Mouse (Mus musculus): ENCODE data around the gene Ampd3.

The Ampd3 gene

GRCm38 (mm10) chr7:110834522-110834921 is 66.5 kb downstream of the Ampd3 start:
- no peak for DNase-seq (ENCODE audit: low spot score in 2 of 2)

DNA sequence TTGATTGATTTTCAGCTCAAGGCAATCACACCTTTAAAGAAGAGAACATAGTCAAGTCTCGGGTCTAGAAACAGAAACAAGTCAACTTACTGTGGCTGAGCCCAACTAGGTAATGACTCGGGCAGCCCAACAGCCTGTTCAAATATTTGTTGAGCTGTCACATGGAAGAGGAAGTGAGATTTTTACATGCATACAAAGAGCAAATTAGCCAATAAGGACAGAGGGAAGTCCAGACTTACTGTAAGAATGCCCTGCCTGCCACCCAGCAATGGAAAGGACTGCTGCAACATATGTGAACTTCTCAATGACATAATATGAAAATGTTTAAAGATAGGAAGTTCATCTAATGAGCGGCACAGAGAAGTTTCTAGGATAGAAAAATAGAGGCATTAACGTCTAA is 72.3 kb downstream of the Ampd3 start:
- DNase-seq (ENCODE audit: low spot score in 2 of 2), result no peak

DNA sequence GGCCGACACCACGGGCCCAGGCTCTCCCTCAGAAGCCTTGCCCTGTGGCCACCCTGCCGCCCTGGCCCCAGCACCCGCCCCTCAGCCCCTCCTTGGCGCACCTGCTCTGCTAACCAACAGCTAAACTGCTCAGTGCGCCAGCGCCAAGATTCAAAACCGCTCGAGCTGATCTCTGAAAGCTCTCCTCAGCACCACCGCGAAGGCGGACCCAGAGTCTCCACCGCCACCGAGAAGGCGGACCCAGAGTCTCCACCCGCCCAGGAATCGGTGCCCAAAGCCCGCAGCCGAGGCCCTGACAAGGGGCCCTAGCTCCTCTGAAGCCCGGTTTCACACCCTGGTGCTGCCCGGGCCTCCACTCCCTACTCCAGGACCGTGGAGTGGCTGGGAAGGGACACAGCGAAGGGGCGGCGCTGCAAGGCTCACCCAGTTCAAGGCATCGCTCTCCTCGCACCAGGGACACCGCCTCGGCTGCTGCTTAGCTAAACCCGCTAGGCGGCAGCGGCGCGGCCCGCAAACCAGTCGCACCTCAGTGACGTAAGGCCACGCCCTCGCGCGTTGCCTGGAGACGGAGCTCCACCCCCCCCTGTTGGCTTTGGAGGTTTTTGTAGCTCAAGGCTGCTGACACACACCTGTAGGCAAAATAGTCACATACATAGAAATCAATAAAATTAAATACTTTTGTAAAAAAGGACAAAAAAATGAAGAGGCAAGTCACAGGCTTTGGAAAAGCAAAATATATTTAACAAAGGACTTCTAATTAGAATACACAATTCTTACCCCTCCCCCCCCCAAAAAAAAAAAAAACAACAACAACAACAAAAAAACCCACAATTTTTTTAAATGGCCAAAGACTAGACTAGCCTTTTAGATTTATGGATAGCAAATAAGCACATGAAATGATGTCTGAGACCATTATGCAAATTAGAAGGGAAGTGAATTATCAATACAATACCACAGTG is 76.2 kb downstream of the Ampd3 start, which contains the start of gene Rnf141:
Rnf141 (minus strand) TSS at position 542 of the 959 bp plus-strand sequence.
- peak; percentile 85 to 90 for DNase-seq (ENCODE audit: low spot score in 2 of 2)

DNA sequence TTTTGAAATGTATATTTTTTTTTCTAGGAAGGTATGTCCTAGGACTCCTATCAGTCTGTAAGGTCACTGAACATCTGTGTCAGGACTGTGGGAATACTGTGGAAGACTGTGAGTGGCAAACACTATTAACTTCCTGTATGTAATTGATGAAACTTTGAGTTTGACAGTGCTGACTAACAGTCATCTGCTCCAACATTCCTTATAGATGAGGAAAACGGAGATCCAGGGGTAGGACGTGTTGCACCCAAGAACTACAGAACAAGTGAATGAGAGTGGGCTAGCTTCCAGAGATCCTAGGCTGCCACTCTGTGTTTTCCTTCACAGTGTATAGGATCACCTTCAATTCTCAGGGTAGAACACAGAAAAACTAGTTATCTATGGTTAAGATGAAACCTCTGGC is 79.3 kb downstream of the Ampd3 start:
- DNase-seq (ENCODE audit: low spot score in 2 of 2), result no peak

DNA sequence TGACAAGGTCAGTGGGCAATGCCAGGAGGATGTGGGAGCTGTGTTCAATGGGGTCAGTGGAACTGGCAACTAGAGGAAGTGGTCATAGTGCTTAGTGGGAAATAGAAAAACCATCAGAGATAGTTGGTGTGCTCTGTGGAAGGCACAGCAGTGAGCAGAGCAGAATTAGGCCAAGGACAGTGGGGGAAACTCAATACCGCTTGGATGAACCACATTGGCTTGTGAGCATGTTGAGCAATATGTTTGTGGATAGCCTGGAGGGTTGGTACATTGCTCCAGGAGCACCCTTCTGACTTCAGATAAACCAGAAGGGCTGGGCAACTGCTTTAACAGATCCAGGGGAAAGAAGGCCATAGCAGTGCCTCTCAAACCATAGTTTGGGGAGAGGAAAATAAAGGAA is 80.4 kb downstream of the Ampd3 start:
- DNase-seq (ENCODE audit: low spot score in 2 of 2), result no peak

- no peak for DNase-seq (ENCODE audit: low spot score in 2 of 2)
Observed at GRCm38 (mm10) chr7:110851541-110852203, 83.7 kb downstream of the Ampd3 start.

- DNase-seq (ENCODE audit: low spot score in 2 of 2), result no peak
Observed at GRCm38 (mm10) chr7:110853611-110854010, 85.6 kb downstream of the Ampd3 start.

GRCm38 (mm10) chr7:110854519-110854918 is 86.5 kb downstream of the Ampd3 start:
- DNase-seq (ENCODE audit: low spot score in 2 of 2), result no peak

DNA sequence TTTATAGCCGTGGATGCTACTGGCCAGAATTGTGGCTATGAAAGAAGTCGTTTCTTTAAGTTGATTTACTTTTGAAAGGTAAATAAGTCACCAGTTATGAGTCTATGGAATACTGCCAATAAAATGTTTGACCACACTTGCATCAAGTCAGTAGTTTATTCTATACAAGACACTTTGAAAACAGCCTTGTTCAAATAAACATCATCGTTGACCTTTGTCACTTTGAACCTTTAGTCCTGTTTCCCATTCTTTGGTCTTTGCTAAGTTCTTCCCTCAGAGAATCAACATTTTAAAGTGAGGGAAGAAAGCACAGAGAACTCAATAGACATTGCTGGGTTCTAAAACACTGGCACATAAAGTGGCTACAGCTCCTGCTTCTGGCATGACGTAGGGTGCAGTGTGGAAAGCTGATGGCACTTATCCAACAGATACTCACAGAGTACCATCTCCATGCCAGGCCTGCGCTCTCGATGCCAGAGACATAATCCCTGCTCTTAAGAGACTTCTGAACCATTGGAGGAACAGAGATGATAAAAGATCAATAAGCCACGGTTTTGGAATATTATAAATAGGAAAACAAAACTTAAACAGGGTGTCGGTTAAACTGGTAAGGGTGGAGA is 87.0 kb downstream of the Ampd3 start:
- DNase-seq (ENCODE audit: low spot score in 2 of 2), result no peak

- no peak for DNase-seq (ENCODE audit: low spot score in 2 of 2)
Observed at GRCm38 (mm10) chr7:110855604-110856003, 87.6 kb downstream of the Ampd3 start.

GRCm38 (mm10) chr7:110860129-110860528 is 92.1 kb downstream of the Ampd3 start:
- no peak for DNase-seq (ENCODE audit: low spot score in 2 of 2)
